Mouse (Mus musculus) spleen, adult 2 months (tissue): Measurements from ENCODE around the gene Kdr. TPM values are rescaled to one million over a fixed set of nuclear protein-coding genes. Genes with fewer than 3 reads are reported as not detected.

ENCODE experiments used
- DNase-seq, 2 experiments: peaks; one replicate each; pipeline versions ENCODE4 v3.0.0 to v3.0.0-alpha.2; 2012 to 2021; ENCODE audit warnings: low spot score in 2 of 2, low read depth in 1 of 2
- H3K27ac ChIP-seq: fragments of 200-500 bp; 2 replicates; pipeline ENCODE4 v1.5.1; 2012; ENCODE audit warnings: low read length, inconsistent platforms; ENCODE audit not compliant: insufficient read depth
- H3K27me3 ChIP-seq: fragments of 200-500 bp; 2 replicates; pipeline ENCODE4 v1.6.1; 2012; ENCODE audit warnings: mild to moderate bottlenecking, moderate library complexity, low read length, inconsistent platforms; ENCODE audit not compliant: control insufficient read depth, insufficient read depth
- H3K36me3 ChIP-seq: fragments of 200-500 bp; 2 replicates; pipeline ENCODE4 v1.6.1; 2012; ENCODE audit warnings: mild to moderate bottlenecking, low read length, inconsistent platforms; ENCODE audit not compliant: control insufficient read depth, insufficient read depth
- H3K4me1 ChIP-seq: fragments of 200-500 bp; 2 replicates; pipeline ENCODE4 v1.6.1; 2011; ENCODE audit warnings: inconsistent platforms; ENCODE audit not compliant: control insufficient read depth, insufficient read depth, insufficient read length
- H3K4me3 ChIP-seq: fragments of 200-500 bp; 2 replicates; pipeline ENCODE4 v1.5.1; 2011; ENCODE audit warnings: mild to moderate bottlenecking, inconsistent platforms; ENCODE audit not compliant: insufficient read depth, insufficient read length; ENCODE audit errors: extremely low read depth
- CTCF ChIP-seq: fragments of 200-500 bp; IDR thresholded peaks from 2 replicates; pipeline ENCODE4 v1.5.1; 2011; ENCODE audit warnings: mild to moderate bottlenecking, inconsistent platforms; ENCODE audit not compliant: insufficient read depth, insufficient read length, insufficient replicate concordance; ENCODE audit errors: extremely low read depth
- POLR2A ChIP-seq: fragments of 200-500 bp; IDR thresholded peaks from 2 replicates; pipeline ENCODE4 v1.6.1; 2011; ENCODE audit warnings: low read depth, low read length, inconsistent platforms
- WGBS: fragments of 180-500 bp; shearing (Covaris S2); methylation state at CpG from one replicate; pipeline ENCODE4 v1.1.7; 2018; 5-methylcytosine and 5-hydroxymethylcytosine counted together
- polyA plus RNA-seq: library from polyadenylated mRNA; depleted of rRNA; stranded (reverse); fragments of >200 nt; gene quantifications from 2 replicates; pipeline ENCODE4 v1.2.3, GENCODE M21; 2012

The Kdr gene
- polyA plus RNA-seq, 1 experiment: 6.5 TPM

GRCm38 (mm10) chr5:75961741-75962469 is 16.4 kb downstream of the Kdr start:
- Histone ChIP-seq H3K36me3 (no peaks in the 10 kb centered on the region), H3K4me1 (no peaks in the 10 kb centered on the region), H3K4me3 (no peak overlapping the region), H3K27me3 (no peaks in the 10 kb centered on the region), H3K27ac (no peak overlapping the region)
- WGBS: 68% methylated on average over 19 of the region's 19 CpGs
- DNase-seq: no peak
- TF ChIP-seq POLR2A (no peak), CTCF (no peak)

- no peak overlapping the region for H3K27ac ChIP-seq
- H3K36me3 ChIP-seq: no peaks in the 10 kb centered on the region
- no peak overlapping the region for H3K4me3 ChIP-seq
- WGBS: 61% methylated on average over 3 of the region's 3 CpGs
- TF ChIP-seq CTCF (no peak), POLR2A (no peak)
- no peaks in the 10 kb centered on the region for H3K4me1 ChIP-seq
- H3K27me3 ChIP-seq: no peaks in the 10 kb centered on the region
- DNase-seq: no peak
These were observed 18.4 kb downstream of the Kdr start for GRCm38 (mm10) chr5:75959809-75960208.

GRCm38 (mm10) chr5:75956526-75956925 is 21.7 kb downstream of the Kdr start:
- H3K36me3 ChIP-seq: no peaks in the 10 kb centered on the region
- H3K27me3 ChIP-seq: no peaks in the 10 kb centered on the region
- TF ChIP-seq POLR2A (no peak), CTCF (no peak)
- H3K27ac ChIP-seq: no peak overlapping the region
- DNase-seq: no peak
- no peak overlapping the region for H3K4me3 ChIP-seq
- 82% methylated on average over 3 of the region's 3 CpGs for WGBS
- no peaks in the 10 kb centered on the region for H3K4me1 ChIP-seq

GRCm38 (mm10) chr5:75955876-75956275 is 22.4 kb downstream of the Kdr start:
- DNase-seq: no peak
- H3K27me3 ChIP-seq: no peaks in the 10 kb centered on the region
- WGBS: 93% methylated on average over 9 of the region's 9 CpGs
- H3K27ac ChIP-seq: no peak overlapping the region
- no peaks in the 10 kb centered on the region for H3K36me3 ChIP-seq
- no peaks in the 10 kb centered on the region for H3K4me1 ChIP-seq
- H3K4me3 ChIP-seq: no peak overlapping the region
- TF ChIP-seq CTCF: no peak
- no peak for TF ChIP-seq POLR2A

- Histone ChIP-seq H3K27me3 (no peaks in the 10 kb centered on the region), H3K4me1 (no peaks in the 10 kb centered on the region), H3K4me3 (no peak overlapping the region), H3K27ac (no peak overlapping the region), H3K36me3 (no peaks in the 10 kb centered on the region)
- no peak for TF ChIP-seq POLR2A
- no peak for TF ChIP-seq CTCF
- no peak for DNase-seq
- 62% methylated on average over 3 of the region's 3 CpGs for WGBS
These were observed 23.4 kb downstream of the Kdr start for GRCm38 (mm10) chr5:75954778-75955330.

- H3K36me3 ChIP-seq: no peaks in the 10 kb centered on the region
- no peaks in the 10 kb centered on the region for H3K27me3 ChIP-seq
- H3K4me3 ChIP-seq: no peak overlapping the region
- DNase-seq: no peak
- no peak for TF ChIP-seq CTCF
- no peak for TF ChIP-seq POLR2A
- H3K4me1 ChIP-seq: no peaks in the 10 kb centered on the region
- WGBS: 91% methylated on average over 3 of the region's 3 CpGs
- no peak overlapping the region for H3K27ac ChIP-seq
These were observed 24.0 kb downstream of the Kdr start for GRCm38 (mm10) chr5:75954218-75954617.

GRCm38 (mm10) chr5:75952131-75952795 is 26.0 kb downstream of the Kdr start:
- no peak for TF ChIP-seq CTCF
- no peak for TF ChIP-seq POLR2A
- Histone ChIP-seq H3K36me3 (no peaks in the 10 kb centered on the region), H3K27me3 (no peaks in the 10 kb centered on the region), H3K27ac (no peak overlapping the region), H3K4me1 (no peaks in the 10 kb centered on the region), H3K4me3 (no peak overlapping the region)
- no peak for DNase-seq
- WGBS: 88% methylated on average over 8 of the region's 8 CpGs
